Mouse (Mus musculus) kidney, postnatal 0 days (tissue): Measurements from ENCODE around the gene Olfr549. TPM values are rescaled to one million over a fixed set of nuclear protein-coding genes. Genes with fewer than 3 reads are reported as not detected.

Experiments
- ATAC-seq: fragments of 200-750 bp; cut with Nextera tagmentation; replicated peaks from 2 replicates; pipeline ENCODE4 v1.8.0; 2017; ENCODE audit warnings: low read depth, moderate number of reproducible peaks, moderate TSS enrichment, moderate library complexity; ENCODE audit not compliant: low FRiP score
- DNase-seq: peaks from one replicate; pipeline ENCODE4 v3.0.0-alpha.2; 2016; ENCODE audit warnings: low spot score
- H3K27ac ChIP-seq: fragments of 300-500 bp; sonication (generic); 2 replicates; pipeline ENCODE4 v1.5.1; 2014; ENCODE audit warnings: mild to moderate bottlenecking
- H3K27me3 ChIP-seq: fragments of 300-500 bp; sonication (generic); 2 replicates; pipeline ENCODE4 v1.6.1; 2014; ENCODE audit warnings: low read length, mixed read lengths; ENCODE audit not compliant: insufficient read depth
- H3K36me3 ChIP-seq: fragments of 300-500 bp; sonication (generic); 2 replicates; pipeline ENCODE4 v1.6.1; 2014; ENCODE audit warnings: low read length, mixed read lengths; ENCODE audit not compliant: insufficient read depth
- H3K4me1 ChIP-seq: fragments of 300-500 bp; sonication (generic); replicated peaks from 2 replicates; pipeline ENCODE4 v1.6.1; 2014; ENCODE audit warnings: antibody characterized with exemption, low read length, mixed read lengths; ENCODE audit not compliant: insufficient read depth
- H3K4me2 ChIP-seq: fragments of 300-500 bp; sonication (generic); 2 replicates; pipeline ENCODE4 v1.6.1; 2014; ENCODE audit warnings: mild to moderate bottlenecking, low read length, moderate library complexity, mixed read lengths
- H3K4me3 ChIP-seq: fragments of 300-500 bp; sonication (generic); replicated peaks from 2 replicates; pipeline ENCODE4 v1.5.1; 2014; ENCODE audit warnings: low read depth, low read length
- H3K9ac ChIP-seq: fragments of 300-500 bp; sonication (generic); 2 replicates; pipeline ENCODE4 v1.6.1; 2014; ENCODE audit warnings: low read depth, low read length
- H3K9me3 ChIP-seq: fragments of 300-500 bp; sonication (generic); replicated peaks from 2 replicates; pipeline ENCODE4 v1.6.1; 2016; ENCODE audit warnings: low read length, inconsistent platforms, mixed read lengths
- CTCF ChIP-seq: IDR thresholded peaks from 2 replicates; pipeline ENCODE4 v1.5.1; 2016; ENCODE audit warnings: antibody characterized with exemption, low read depth, mild to moderate bottlenecking, moderate library complexity
- WGBS: fragments of 180-500 bp; shearing (Covaris S2); extraction: QIAGEN DNeasy Blood & Tissue Kit; methylation state at CpG from one replicate; pipeline ENCODE4 v1.1.7; 2014; 5-methylcytosine and 5-hydroxymethylcytosine counted together
- polyA plus RNA-seq: library from polyadenylated mRNA; unstranded; fragments of >200 nt; fragmentation: Nextera tagmentation; extraction: Ambion mirVana; gene quantifications from 2 replicates; pipeline ENCODE4 v1.2.1, GENCODE M21; 2015

The Olfr549 gene
- polyA plus RNA-seq, 1 experiment from 2014 or later: not detected

DNA sequence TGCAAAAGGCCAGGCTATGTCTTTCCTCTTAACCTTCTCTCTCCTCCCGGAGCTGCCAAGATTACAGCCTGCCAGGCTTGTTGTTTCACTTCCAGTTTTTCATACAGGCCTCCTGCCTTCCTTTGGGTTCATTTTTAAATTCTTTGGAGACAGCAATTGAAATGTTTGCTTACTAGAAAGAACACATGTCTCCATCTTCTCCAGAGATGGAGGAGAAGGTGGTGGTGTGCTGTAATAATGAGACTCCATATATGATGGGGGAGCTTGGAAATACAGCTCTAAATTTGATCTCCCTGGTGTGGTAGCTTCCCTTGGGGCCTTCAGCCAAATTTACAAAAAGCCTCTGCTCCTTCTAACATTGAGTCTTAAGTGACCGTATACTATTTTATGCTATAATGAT lies 9.1 kb upstream of the Olfr549 start, which contains the start of gene Olfr548-ps1:
TSS of gene Olfr548-ps1 (plus strand) at position 301 of the 400 bp plus-strand sequence.
- Histone ChIP-seq H3K36me3 (no peaks in the 10 kb centered on the region), H3K4me3 (no peak within 1 kb of the TSS), H3K9ac (no peak within 1 kb of the TSS), H3K4me2 (no peak within 1 kb of the TSS), H3K9me3 (no peaks in the 10 kb centered on the region), H3K4me1 (no peaks in the 10 kb centered on the region), H3K27ac (no peak within 1 kb of the TSS), H3K27me3 (no peaks in the 10 kb centered on the region)
- ATAC-seq (no peak), DNase-seq (no peak)
- TF ChIP-seq CTCF: no peak
- WGBS: 84% methylated on average over 2 of the region's 2 CpGs

DNA sequence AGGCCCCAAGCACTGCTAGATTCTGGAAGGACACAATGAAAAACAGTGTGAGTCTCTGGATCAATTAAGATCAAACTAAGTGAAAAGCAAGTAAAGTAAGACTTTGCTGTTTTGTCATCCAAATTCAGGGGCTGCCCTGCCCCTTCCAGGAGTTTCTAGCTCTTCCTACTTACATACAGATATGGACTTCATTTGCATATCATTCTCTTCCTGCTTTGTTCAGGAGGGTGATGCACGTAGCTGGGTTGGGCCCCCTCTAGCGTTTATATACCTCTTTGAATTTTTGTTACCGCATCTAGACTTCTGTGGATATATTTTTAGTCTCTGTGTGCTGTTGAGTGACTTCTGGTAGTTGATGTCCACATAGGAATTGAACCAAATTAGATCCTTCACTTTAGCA lies 8.4 kb upstream of the Olfr549 start:
- no peaks in the 10 kb centered on the region for H3K27me3 ChIP-seq
- H3K9ac ChIP-seq: no peak overlapping the region
- no peak for TF ChIP-seq CTCF
- no peak overlapping the region for H3K4me2 ChIP-seq
- 56% methylated on average over 3 of the region's 3 CpGs for WGBS
- H3K4me1 ChIP-seq: no peaks in the 10 kb centered on the region
- ATAC-seq (no peak), DNase-seq (no peak)
- H3K27ac ChIP-seq: no peak overlapping the region
- H3K4me3 ChIP-seq: no peak overlapping the region
- no peaks in the 10 kb centered on the region for H3K36me3 ChIP-seq
- no peaks in the 10 kb centered on the region for H3K9me3 ChIP-seq

DNA sequence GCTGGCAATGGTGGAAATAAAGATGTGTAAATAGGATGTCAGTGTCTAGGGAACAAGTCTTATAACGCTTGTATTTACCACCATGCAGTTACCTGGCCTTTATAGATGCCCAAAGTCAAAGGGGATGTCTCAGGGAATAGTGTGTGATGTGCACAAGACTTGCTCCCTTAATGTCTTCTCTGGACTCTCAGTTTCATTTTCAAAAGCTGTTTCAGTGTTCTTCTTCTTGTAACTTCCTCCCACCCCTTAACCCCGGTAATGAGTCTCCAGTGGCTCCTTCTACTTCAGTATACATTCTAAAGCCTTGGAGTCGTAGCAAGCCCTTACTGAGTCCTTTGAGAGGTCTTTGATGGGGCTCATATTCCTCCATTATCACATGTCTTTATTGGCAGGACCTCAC lies 3.6 kb downstream of the Olfr549 start:
- Histone ChIP-seq H3K27me3 (no peaks in the 10 kb centered on the region), H3K9ac (no peak overlapping the region), H3K4me3 (no peak overlapping the region), H3K27ac (no peak overlapping the region), H3K4me1 (no peaks in the 10 kb centered on the region), H3K4me2 (no peak overlapping the region), H3K9me3 (no peaks in the 10 kb centered on the region), H3K36me3 (no peaks in the 10 kb centered on the region)
- ATAC-seq (no peak), DNase-seq (no peak)
- no peak for TF ChIP-seq CTCF
- WGBS: 75% methylated on average over 3 of the region's 3 CpGs

DNA sequence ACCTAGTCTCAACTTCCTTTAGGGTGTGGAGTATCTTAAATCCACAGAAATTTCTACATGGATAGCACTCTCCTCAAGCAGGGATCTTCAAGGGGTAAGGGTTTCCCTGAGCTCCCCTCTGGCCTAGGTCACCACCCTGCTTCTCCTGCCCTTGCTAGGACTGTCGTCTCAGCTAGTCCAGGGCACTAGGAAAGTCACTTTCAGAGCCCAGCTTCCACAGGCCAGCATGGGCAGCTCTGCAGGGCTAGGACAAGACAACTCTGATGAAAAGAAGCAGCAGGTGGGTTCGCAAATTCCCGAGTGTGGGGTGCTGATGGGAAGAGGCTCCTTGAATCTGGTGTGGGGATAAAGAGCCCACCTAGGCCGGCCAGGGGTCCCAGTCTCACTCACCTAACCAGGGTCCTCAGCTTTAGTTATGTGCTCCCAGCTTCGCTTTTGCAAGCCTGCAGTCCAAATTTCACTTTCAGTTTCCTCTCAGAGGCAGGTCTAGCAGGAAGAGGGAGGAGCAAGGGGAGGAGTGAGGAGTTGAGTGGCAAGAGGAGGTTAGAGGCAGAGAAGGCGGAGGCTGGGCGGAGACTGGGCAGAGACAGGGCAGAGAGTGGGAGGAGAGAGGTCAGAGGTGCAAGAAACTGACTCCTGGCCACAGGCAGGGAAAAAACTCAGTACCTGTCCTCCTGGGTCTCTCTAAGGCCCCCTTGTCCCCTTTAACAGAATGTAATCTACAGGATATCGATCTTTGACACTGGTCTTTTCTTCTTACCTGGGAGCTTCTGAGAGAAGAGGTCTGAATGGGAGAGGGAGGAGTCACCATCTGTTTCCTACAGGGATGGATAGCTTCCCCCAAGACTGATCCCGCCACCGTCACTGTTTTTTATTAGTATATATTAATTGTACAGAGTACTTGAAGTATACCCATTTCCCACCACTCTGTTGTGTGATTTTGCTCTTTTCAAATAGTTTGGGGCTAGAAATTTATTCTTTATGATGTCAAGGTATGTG lies 15.6 kb downstream of the Olfr549 start, which contains the start of gene Trim21:
TSS of gene Trim21 (minus strand) at position 488 of the 999 bp plus-strand sequence.
- H3K4me1 ChIP-seq: no peaks in the 10 kb centered on the region
- H3K4me2 ChIP-seq: peak within 1 kb of the TSS; percentile 74
- H3K9ac ChIP-seq: peak within 1 kb of the TSS; percentile 66
- ATAC-seq (peak; percentile 98), DNase-seq (peak; percentile 97)
- 13% methylated on average over 10 of the region's 10 CpGs for whole genome bisulfite sequencing
- peak within 1 kb of the TSS; percentile 62 for H3K4me3 ChIP-seq
- H3K9me3 ChIP-seq: no peaks in the 10 kb centered on the region
- no peaks in the 10 kb centered on the region for H3K27me3 ChIP-seq
- 0 out of 2 replicates have a peak, but pooled peaks cover 8% of the 10 kb centered on the region for H3K36me3 ChIP-seq
- TF ChIP-seq CTCF: no peak
- H3K27ac ChIP-seq: peak within 1 kb of the TSS; percentile 67; the same call in 1 of the 2 replicates

DNA sequence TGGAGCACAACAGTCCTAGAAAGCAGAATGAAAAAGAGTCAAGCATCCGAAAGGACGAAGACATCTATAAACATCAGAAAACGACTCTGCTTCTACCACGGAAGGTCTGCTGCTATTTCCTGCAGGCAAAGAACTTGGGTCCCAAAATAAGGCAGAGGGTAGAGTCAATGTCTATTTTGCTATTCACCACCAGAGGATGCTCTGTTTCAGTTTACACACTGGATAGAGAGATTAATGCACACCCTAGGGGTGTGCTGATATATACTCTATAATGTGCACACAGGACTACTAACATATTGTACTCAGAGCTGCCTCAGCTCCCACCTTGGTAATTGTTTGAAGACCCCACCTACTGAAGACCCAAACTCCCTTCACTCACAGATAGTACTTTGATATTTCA lies 16.5 kb downstream of the Olfr549 start:
- no peaks in the 10 kb centered on the region for H3K27me3 ChIP-seq
- 82% methylated on average over 4 of the region's 4 CpGs for WGBS
- H3K4me3 ChIP-seq: no peak overlapping the region

DNA sequence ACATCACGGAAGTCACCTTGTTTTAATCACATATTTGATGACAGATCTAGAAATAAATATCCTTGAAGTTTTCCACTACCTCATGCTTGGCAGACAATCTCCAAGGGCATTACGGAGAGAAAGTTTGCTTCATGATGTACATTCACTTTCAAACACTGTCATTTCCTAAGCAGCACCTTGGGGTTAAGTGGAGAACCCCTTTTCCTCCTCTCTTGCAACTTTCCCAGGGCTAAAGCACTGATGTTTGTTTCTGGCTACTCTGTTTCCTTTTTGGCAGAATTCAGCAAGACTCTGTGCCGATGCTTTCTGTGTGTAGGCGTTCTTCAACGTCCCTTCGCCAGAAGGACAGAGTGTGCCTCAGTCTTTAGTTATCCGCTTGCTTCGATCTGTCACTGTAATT lies 21.5 kb downstream of the Olfr549 start, which contains the start of gene Olfr550:
TSS of gene Olfr550 (plus strand) at position 301 of the 400 bp plus-strand sequence.
- no peak for DNase-seq
- 82% methylated on average over 8 of the region's 8 CpGs for WGBS
- no peak within 1 kb of the TSS for H3K4me3 ChIP-seq
- H3K9me3 ChIP-seq: no peaks in the 10 kb centered on the region
- no peaks in the 10 kb centered on the region for H3K27me3 ChIP-seq
- no peaks in the 10 kb centered on the region for H3K4me1 ChIP-seq
- no peak within 1 kb of the TSS for H3K27ac ChIP-seq
- no peak within 1 kb of the TSS for H3K4me2 ChIP-seq
- no peaks in the 10 kb centered on the region for H3K36me3 ChIP-seq
- ATAC-seq: no peak
- no peak for TF ChIP-seq CTCF
- no peak within 1 kb of the TSS for H3K9ac ChIP-seq

More for the DNA sequence above, 16.5 kb downstream of the Olfr549 start:
- no peaks in the 10 kb centered on the region for H3K9me3 ChIP-seq
- DNase-seq (no peak), ATAC-seq (no peak)
- no peak overlapping the region for H3K9ac ChIP-seq
- no peak overlapping the region for H3K4me2 ChIP-seq
- H3K4me1 ChIP-seq: no peaks in the 10 kb centered on the region
- H3K27ac ChIP-seq: no peak overlapping the region
- 0 out of 2 replicates have a peak, but pooled peaks cover 4% of the 10 kb centered on the region for H3K36me3 ChIP-seq
- TF ChIP-seq CTCF: no peak
